Comparison of ENCODE assay signal across 9 mouse cellular contexts in the genomic region with DNA sequence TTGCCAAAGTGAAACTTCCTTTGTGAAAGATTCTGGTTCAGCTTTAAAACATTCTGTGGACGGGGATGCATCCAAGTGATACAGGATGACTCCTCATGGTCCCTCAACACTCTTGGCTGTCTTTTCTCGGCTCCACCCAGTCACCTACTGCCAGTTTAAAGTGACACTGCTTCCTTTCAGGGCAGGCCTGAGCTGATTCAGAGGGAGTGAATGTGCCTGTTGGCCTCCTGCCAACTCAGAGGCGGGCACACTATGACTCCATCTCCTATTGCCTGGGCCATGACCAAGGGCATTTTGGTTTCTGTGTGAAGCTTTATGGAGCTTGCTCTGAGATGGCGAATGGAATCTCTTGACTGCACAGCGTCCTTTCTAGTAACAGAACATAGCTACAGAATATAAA.
A peak's percentile ranks its signal among the peaks of the same experiment; 100 is the strongest.
DNase-seq lines count a peak whose midpoint lies in the region; ATAC-seq and TF ChIP-seq lines count a peak whose summit lies in the region.
"Had no signal": no experiment of that assay in that cellular context is flagged by ENCODE, and none has a peak within 500 bp of the region (broad histone marks: within the 10 kb centered on the region; RNA-seq: fewer than 3 reads in every experiment).

No protein-coding gene starts in this region.

- H3K4me2 ChIP-seq in forebrain, embryonic 12.5 days: no peak overlapping the region
- H3K4me2 ChIP-seq in limb, embryonic 14.5 days (replicated peaks; ENCODE audit: low read depth, low read length, severe bottlenecking): no peak overlapping the region

- H3K9me3 ChIP-seq in forebrain, embryonic 12.5 days: no peaks in the 10 kb centered on the region
- H3K9me3 ChIP-seq in limb, embryonic 14.5 days (ENCODE audit: control insufficient read depth, low read length): no peaks in the 10 kb centered on the region

- no peaks in the 10 kb centered on the region for H3K4me1 ChIP-seq in forebrain, embryonic 12.5 days
- H3K4me1 ChIP-seq in limb, embryonic 14.5 days (ENCODE audit: control insufficient read depth, insufficient read depth, low read length): peaks cover 6% of the 10 kb centered on the region

- DNase-seq in left cerebral cortex, adult 18-20 months (ENCODE audit: low spot score in 2 of 2): peak; percentile 13 to 19
- DNase-seq in left cerebral cortex, adult 11 months (ENCODE audit: low spot score): no peak
- DNase-seq in NIH3T3 (ENCODE audit: low read depth): peak; percentile 94
- peak; percentile 53 to 58 for DNase-seq in heart, postnatal 14 days
- DNase-seq in limb, embryonic 14.5 days (ENCODE audit: low spot score): peak; percentile 69
- DNase-seq in embryo, embryonic 9.5 days (ENCODE audit: extremely low spot score): no peak

- H3K27ac ChIP-seq in forebrain, embryonic 12.5 days: no peak overlapping the region
- no peak overlapping the region for H3K27ac ChIP-seq in limb, embryonic 14.5 days (replicated peaks; ENCODE audit: low read depth, low read length)
- H3K27ac ChIP-seq: left cerebral cortex, adult 2 months had no signal

- TF ChIP-seq POLR2A in limb, embryonic 14.5 days (IDR thresholded peaks at IDR 0.05; ENCODE audit: borderline replicate concordance, extremely low read depth, insufficient read depth, insufficient read length): no peak

- H3K4me3 ChIP-seq in forebrain, embryonic 12.5 days (replicated peaks): no peak overlapping the region
- no peak overlapping the region for H3K4me3 ChIP-seq in limb, embryonic 14.5 days (replicated peaks; ENCODE audit: low read length)
- H3K4me3 ChIP-seq: left cerebral cortex, adult 2 months had no signal

- H3K9ac ChIP-seq in forebrain, embryonic 12.5 days: no peak overlapping the region
- no peak overlapping the region for H3K9ac ChIP-seq in limb, embryonic 14.5 days (ENCODE audit: low read depth, low read length, severe bottlenecking)

- ATAC-seq in forebrain, embryonic 12.5 days (ENCODE audit: low FRiP score): peak; percentile 87; the same call in 1 of the 2 replicates
- peak; percentile 57; the same call in 1 of the 2 replicates for ATAC-seq in limb, embryonic 14.5 days (ENCODE audit: low FRiP score, low read depth)
- ATAC-seq in neutrophil, adult 5-6 weeks (ENCODE audit: extremely low read depth, insufficient number of reproducible peaks, low FRiP score, poor library complexity, severe bottlenecking): peak; percentile 60; the same call in 1 of the 2 replicates

- H3K36me3 ChIP-seq in forebrain, embryonic 12.5 days (replicated peaks): no peaks in the 10 kb centered on the region
- H3K36me3 ChIP-seq in limb, embryonic 14.5 days (ENCODE audit: control insufficient read depth, insufficient read depth, low read length): no peaks in the 10 kb centered on the region

- intact Hi-C loops in heart, postnatal 14 days (cut with DNase I): no loop called here

- 65% methylated on average over 5 of the region's 5 CpGs for WGBS in forebrain, embryonic 12.5 days
- 46% methylated on average over 5 of the region's 5 CpGs for WGBS in limb, embryonic 14.5 days

- H3K27me3 ChIP-seq in forebrain, embryonic 12.5 days: no peaks in the 10 kb centered on the region
- H3K27me3 ChIP-seq in limb, embryonic 14.5 days (ENCODE audit: control insufficient read depth, insufficient read depth, low read length): no peaks in the 10 kb centered on the region

Comparison
In these comparisons a context has a peak if more than half of its experiments do, and no peak if none do; other contexts are left out.
1. DNase-seq: peak in left cerebral cortex, adult 18-20 months (2 of 2), NIH3T3 (single experiment), heart, postnatal 14 days (2 of 2) and limb, embryonic 14.5 days (single experiment); none in left cerebral cortex, adult 11 months (single experiment) and embryo, embryonic 9.5 days (single experiment).
2. Peak in every context shown above with its lines, with median percentiles within 50 percentile points of each other: ATAC-seq.